Mouse (Mus musculus): ENCODE results near the gene Mpdu1.
"Not testable (repeated sequence)": the region's sequence is repeated elsewhere in the genome, so short reads cannot be mapped to it uniquely, and the experiment has no call there.

The Mpdu1 gene

GRCm38 (mm10) chr11:69665457-69665960 is 3.1 kb upstream of the Mpdu1 start:
- no peak for DNase-seq (ENCODE audit: low spot score)

DNA sequence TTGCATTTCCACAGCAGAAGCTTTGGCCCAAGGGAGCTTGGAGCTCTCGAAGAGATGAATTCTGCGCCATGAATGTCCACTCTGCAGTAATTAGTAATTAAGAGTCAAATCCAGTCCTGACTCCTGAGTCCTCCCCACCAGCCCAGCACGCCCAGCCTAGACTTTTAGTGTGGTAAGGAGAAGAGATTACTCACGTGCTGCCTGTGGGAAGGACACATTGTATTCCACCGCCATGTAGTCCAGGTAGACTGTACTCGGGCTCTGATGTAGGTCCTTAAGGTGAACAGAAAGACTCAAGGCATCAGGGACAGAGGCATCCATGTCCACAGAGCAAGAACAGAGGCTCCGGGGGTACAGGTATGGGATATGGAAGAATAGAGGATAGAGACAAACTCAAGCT is 2.4 kb upstream of the Mpdu1 start:
- DNase-seq (ENCODE audit: low spot score) = no peak

GRCm38 (mm10) chr11:69663795-69664194 is 1.4 kb upstream of the Mpdu1 start:
- DNase-seq (ENCODE audit: low spot score) = no peak

- no peak for DNase-seq (ENCODE audit: low spot score)
Measured at GRCm38 (mm10) chr11:69662967-69663671, 677 bp upstream of the Mpdu1 start.

DNA sequence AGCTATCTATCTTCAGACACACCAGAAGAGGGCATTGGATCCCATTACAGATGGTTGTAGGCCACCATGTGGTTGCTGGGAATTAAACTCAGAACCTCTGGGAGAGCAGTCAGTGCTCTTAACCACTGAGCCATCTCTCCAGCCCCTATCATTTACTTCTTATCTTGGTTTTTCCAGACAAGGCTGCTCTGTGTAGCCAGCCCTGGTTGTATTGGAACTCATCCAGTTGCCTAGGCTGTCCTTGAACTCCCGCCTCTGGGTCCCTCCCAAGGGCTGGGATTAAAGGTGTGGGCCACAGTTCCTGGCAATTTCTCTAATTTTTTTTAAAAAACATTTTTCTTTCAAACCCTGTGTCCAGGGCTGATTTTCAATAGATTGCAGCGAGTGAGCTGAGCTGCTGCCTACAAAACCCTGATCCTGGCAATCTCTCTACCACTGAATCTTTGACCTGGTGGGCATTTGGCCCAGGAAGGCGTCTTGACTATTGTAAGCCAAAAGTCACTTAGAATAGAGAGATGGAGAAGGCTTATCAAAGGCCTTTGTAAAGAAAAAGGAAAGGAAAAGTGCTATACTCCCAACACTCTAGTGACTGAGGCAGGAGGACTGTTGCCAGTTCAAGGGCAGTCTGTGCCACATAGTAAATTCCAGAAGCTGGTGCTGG is 1.1 kb downstream of the Mpdu1 start:
- peak; percentile 74 for DNase-seq (ENCODE audit: low spot score)

- no peak for DNase-seq (ENCODE audit: low spot score)
Measured at GRCm38 (mm10) chr11:69657462-69657881, 5.0 kb downstream of the Mpdu1 start.

- no peak for DNase-seq (ENCODE audit: low spot score)
Measured at GRCm38 (mm10) chr11:69656617-69657461, 5.6 kb downstream of the Mpdu1 start.

- DNase-seq (ENCODE audit: low spot score) = no peak
Measured at GRCm38 (mm10) chr11:69656065-69656455, 6.4 kb downstream of the Mpdu1 start.

- no peak for DNase-seq (ENCODE audit: low spot score)
Measured at GRCm38 (mm10) chr11:69655264-69656064, 7.0 kb downstream of the Mpdu1 start, which contains the start of gene Sox15. Sox15 (plus strand) TSS chr11:69655314.

DNA sequence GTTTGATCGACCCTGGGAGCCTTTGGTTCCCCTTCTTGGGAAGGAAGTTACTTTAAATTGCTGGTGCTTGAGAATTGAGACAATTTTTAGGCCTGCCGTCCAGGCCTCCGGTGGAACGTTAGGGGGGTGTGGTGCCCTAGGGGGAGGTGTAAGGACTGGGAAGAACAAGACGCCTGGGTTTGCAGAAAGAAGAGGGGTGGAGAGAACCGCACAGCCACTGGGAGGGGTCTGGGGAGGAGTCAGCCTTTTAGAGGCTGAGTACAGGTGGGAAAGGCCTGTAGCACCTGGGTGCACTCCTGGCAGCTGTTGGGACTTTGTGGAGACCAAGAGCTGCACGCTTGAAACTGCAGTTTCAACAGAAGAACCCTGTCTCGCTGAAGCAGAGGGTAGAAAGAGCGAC is 7.7 kb downstream of the Mpdu1 start:
- no peak for DNase-seq (ENCODE audit: low spot score)

DNA sequence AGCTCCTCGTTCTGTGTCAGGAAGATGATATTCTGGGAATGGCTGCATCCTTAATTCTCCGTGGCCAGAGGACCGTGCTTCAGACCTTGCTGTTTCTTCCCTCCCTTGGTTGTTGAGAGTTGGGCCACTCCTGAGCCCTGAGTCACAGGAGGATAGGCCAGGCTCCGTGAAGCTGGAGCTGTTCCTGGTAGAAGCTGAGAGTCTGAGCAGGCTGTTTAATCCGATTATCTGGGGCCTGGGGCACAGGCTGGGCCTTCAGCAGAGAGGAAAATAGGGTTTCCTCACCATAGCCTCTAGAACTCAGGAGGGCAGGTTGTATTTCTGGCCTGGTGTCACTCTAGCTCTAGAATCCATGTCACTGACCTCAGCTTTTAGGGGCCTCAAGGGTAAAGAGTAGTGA is 9.0 kb downstream of the Mpdu1 start:
- no peak for DNase-seq (ENCODE audit: low spot score)

DNA sequence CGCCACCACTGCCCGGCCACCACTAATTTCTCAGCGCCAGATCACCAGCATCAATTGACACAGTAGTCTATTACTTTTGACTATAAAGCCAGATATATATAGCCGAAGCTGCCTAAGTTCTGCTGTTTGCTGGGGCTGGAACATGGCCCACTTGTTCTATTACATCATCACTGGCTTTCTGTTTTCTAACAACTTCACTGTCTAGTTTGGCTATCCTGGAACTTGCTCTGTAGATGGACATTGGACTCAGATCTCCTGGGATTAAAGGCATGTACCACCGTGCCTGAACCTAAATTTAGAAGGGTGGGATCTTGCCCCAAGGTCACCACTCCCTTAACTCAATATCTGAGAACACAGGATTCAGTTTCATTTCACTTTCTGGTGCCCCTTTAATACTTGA is 16.6 kb downstream of the Mpdu1 start:
- no peak for DNase-seq (ENCODE audit: low spot score)

DNA sequence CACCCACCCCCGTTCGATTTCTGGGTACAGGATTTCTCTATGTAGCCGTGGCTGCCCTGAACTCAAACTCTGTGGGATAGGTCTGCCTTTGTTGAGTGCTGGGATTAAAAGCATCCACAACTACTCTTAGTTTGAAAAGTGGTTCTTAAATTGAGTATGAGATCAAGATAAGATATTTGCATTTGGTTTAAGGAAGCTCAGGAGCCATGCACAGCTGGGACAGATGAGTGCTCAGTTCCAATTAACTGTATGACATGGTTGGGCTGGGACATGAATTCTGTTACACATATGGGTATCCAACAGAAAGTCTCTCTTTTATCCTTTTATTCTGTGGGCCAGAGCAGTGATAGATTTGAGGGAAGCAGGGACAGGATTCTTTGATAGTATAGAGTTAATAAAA is 27.0 kb downstream of the Mpdu1 start:
- DNase-seq (ENCODE audit: low spot score) = no peak

GRCm38 (mm10) chr11:69633128-69633866 is 29.1 kb downstream of the Mpdu1 start:
- peak; percentile 62 for DNase-seq (ENCODE audit: low spot score)

GRCm38 (mm10) chr11:69632284-69633089 is 30.0 kb downstream of the Mpdu1 start, which contains the start of gene Fxr2:
Fxr2 (plus strand) TSS chr11:69632990.
- DNase-seq (ENCODE audit: low spot score) = peak; percentile 100

DNA sequence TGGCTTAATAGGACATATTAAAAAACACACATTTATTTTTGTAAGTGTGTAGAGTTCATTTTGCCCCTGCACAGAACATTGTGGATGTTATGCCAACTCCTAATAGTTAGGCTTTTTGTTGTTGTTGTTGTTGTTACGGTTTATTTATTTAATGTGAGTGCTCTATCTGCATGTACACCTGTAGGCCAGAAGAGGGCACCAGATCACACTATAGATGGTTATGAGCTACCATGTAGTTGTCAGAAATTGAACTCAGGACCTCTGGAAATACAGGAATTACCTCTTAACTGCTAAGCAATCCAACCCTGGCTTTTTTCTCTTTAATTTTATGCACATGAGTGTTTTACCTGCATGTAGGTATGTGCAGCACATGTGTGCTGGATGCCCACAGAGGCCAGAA is 32.6 kb downstream of the Mpdu1 start:
- DNase-seq (ENCODE audit: low spot score) = no peak

GRCm38 (mm10) chr11:69628286-69628685 is 34.2 kb downstream of the Mpdu1 start:
- DNase-seq (ENCODE audit: low spot score) = no peak

- DNase-seq (ENCODE audit: low spot score) = not testable (repeated sequence)
Measured at GRCm38 (mm10) chr11:69624339-69624738, 38.1 kb downstream of the Mpdu1 start.

DNA sequence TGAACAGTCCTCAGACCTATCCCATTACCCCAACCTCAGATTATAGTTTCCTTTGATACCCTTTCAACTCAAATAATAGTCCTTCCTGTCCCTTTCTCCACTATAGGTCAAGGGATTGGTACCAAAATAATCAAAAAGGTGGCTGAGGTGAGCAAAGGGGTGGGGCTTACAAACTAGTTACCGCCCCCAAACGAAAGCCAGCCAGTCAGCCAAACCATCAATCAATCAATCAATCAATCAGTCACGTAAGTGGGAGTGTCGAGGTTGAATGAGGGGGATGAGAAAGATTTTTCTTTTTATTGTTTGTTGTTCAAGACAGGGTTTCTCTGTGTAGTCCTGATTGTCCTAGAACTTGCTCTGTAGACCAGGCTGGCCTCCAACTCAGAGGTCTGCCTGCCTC is 39.4 kb downstream of the Mpdu1 start:
- no peak for DNase-seq (ENCODE audit: low spot score)

DNA sequence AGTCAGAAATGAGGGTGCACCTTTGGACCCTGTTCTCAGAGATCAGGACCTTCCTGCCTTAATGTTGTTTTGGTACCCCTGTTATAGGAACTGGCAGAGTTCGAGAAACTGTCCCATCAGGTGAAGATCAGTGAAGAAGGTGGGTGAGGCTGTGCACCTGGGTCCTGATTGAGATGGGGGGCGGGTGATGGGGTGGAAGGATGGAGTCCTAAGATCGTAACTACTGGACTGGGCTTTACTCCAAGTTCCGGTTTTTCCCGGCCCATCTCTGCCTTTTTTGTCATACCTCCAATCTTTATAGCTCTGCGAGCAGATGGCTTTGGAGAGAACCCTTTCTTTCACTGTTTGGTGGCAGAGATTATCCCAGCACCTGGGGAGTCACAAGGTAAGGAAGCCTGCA is 40.0 kb downstream of the Mpdu1 start:
- DNase-seq (ENCODE audit: low spot score) = no peak

All from ovary, adult 18-20 months (tissue).